Mouse (Mus musculus) heart, postnatal 0 days (tissue): Measurements from ENCODE around the gene Dpy19l3.

Source experiments
- CTCF ChIP-seq: IDR thresholded peaks from 2 replicates; pipeline ENCODE4 v1.5.1; 2016; ENCODE audit warnings: antibody characterized with exemption, control low read depth, low read depth
- EP300 ChIP-seq: IDR thresholded peaks from 2 replicates; pipeline ENCODE4 v1.6.1; 2016; ENCODE audit warnings: antibody characterized with exemption, low read depth

DNA sequence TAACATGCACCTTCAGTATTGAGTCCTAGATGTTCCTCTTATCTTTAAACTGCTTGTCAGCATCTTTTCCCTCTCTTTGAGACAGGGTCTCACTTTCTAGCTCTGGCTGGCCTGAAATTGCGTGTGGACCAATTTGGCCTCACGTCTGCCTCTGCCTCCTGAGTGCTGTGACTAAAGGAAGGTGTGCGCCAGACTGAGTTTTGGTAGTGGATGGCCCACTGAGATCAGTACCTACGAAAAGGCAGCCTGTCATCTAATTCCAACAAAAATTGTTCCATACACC is 573 bp upstream of the Dpy19l3 start:
- TF ChIP-seq CTCF (no peak), EP300 (no peak)
